Mouse (Mus musculus) thymus, postnatal 4 days (tissue): ENCODE measurements around the gene Pakap.

Experiments used
- DNase-seq: peaks from one replicate; pipeline ENCODE4 v3.0.0; 2021

The Pakap gene

GRCm38 (mm10) chr4:57772851-57773510 lies 205.0 kb downstream of the Pakap start:
- no peak for DNase-seq

- no peak for DNase-seq
Measured at GRCm38 (mm10) chr4:57774517-57774916, 206.5 kb downstream of the Pakap start.

- no peak for DNase-seq
Measured at GRCm38 (mm10) chr4:57775582-57775981, 207.6 kb downstream of the Pakap start.

- no peak for DNase-seq
Measured at GRCm38 (mm10) chr4:57780403-57780802, 212.4 kb downstream of the Pakap start.

- DNase-seq: no peak
Measured at GRCm38 (mm10) chr4:57780833-57781641, 213.1 kb downstream of the Pakap start.

- DNase-seq: peak; percentile 89
Measured at GRCm38 (mm10) chr4:57781994-57782393, 214.0 kb downstream of the Pakap start.

- DNase-seq: peak; percentile 73
Measured at GRCm38 (mm10) chr4:57782549-57783390, 214.8 kb downstream of the Pakap start.

- DNase-seq: peak; percentile 68
Measured at GRCm38 (mm10) chr4:57783391-57783770, 215.4 kb downstream of the Pakap start.

GRCm38 (mm10) chr4:57783853-57784600 lies 216.0 kb downstream of the Pakap start:
- DNase-seq: no peak

GRCm38 (mm10) chr4:57788709-57789108 lies 220.7 kb downstream of the Pakap start:
- DNase-seq: peak; percentile 74

GRCm38 (mm10) chr4:57789118-57789517 lies 221.1 kb downstream of the Pakap start:
- no peak for DNase-seq

- no peak for DNase-seq
Measured at GRCm38 (mm10) chr4:57793989-57794388, 226.0 kb downstream of the Pakap start.

GRCm38 (mm10) chr4:57794547-57794946 lies 226.6 kb downstream of the Pakap start:
- no peak for DNase-seq

GRCm38 (mm10) chr4:57797548-57798285 lies 229.7 kb downstream of the Pakap start:
- no peak for DNase-seq

GRCm38 (mm10) chr4:57798286-57799018 lies 230.5 kb downstream of the Pakap start:
- no peak for DNase-seq

GRCm38 (mm10) chr4:57799297-57799696 lies 231.3 kb downstream of the Pakap start:
- no peak for DNase-seq

GRCm38 (mm10) chr4:57801239-57801638 lies 233.3 kb downstream of the Pakap start:
- no peak for DNase-seq

- no peak for DNase-seq
Measured at GRCm38 (mm10) chr4:57801986-57802385, 234.0 kb downstream of the Pakap start.

- no peak for DNase-seq
Measured at GRCm38 (mm10) chr4:57802411-57802810, 234.4 kb downstream of the Pakap start.

- DNase-seq: no peak
Measured at GRCm38 (mm10) chr4:57804902-57805301, 236.9 kb downstream of the Pakap start.

GRCm38 (mm10) chr4:57809449-57809848 lies 241.5 kb downstream of the Pakap start:
- no peak for DNase-seq
